Mouse (Mus musculus): Measurements from ENCODE around the gene Tnks2. TPM values are rescaled to one million over a fixed set of nuclear protein-coding genes. Genes with fewer than 3 reads are reported as not detected.

Gene Tnks2
- total RNA-seq, 2 experiments from 2014 or later: 60.9 to 88.0 TPM

GRCm38 (mm10) chr19:36887706-36888105, 53.7 kb downstream of the Tnks2 start:
- ATAC-seq (ENCODE audit: poor library complexity, severe bottlenecking): no peak

- ATAC-seq (ENCODE audit: poor library complexity, severe bottlenecking): no peak
These were observed 57.7 kb downstream of the Tnks2 start for GRCm38 (mm10) chr19:36891746-36892145.

- ATAC-seq (ENCODE audit: poor library complexity, severe bottlenecking): no peak
These were observed 62.9 kb downstream of the Tnks2 start for GRCm38 (mm10) chr19:36896791-36897569.

- no peak for ATAC-seq (ENCODE audit: poor library complexity, severe bottlenecking)
These were observed 63.7 kb downstream of the Tnks2 start for GRCm38 (mm10) chr19:36897778-36898177.

GRCm38 (mm10) chr19:36903377-36903776, 69.3 kb downstream of the Tnks2 start:
- no peak for ATAC-seq (ENCODE audit: poor library complexity, severe bottlenecking)

- peak; percentile 51 for ATAC-seq (ENCODE audit: poor library complexity, severe bottlenecking)
These were observed 70.4 kb downstream of the Tnks2 start for GRCm38 (mm10) chr19:36904211-36905007.

GRCm38 (mm10) chr19:36909150-36909549, 75.1 kb downstream of the Tnks2 start:
- ATAC-seq (ENCODE audit: poor library complexity, severe bottlenecking): no peak

GRCm38 (mm10) chr19:36909676-36910292, 75.8 kb downstream of the Tnks2 start:
- ATAC-seq (ENCODE audit: poor library complexity, severe bottlenecking): peak; percentile 77

- ATAC-seq (ENCODE audit: poor library complexity, severe bottlenecking): no peak
These were observed 76.5 kb downstream of the Tnks2 start for GRCm38 (mm10) chr19:36910424-36911045.

- no peak for ATAC-seq (ENCODE audit: poor library complexity, severe bottlenecking)
These were observed 79.0 kb downstream of the Tnks2 start for GRCm38 (mm10) chr19:36913064-36913463.

GRCm38 (mm10) chr19:36916206-36916605, 82.2 kb downstream of the Tnks2 start:
- ATAC-seq (ENCODE audit: poor library complexity, severe bottlenecking): no peak

GRCm38 (mm10) chr19:36916876-36917389, 82.9 kb downstream of the Tnks2 start:
- ATAC-seq (ENCODE audit: poor library complexity, severe bottlenecking): no peak

- ATAC-seq (ENCODE audit: poor library complexity, severe bottlenecking): peak; percentile 81
These were observed 84.6 kb downstream of the Tnks2 start for GRCm38 (mm10) chr19:36918441-36919301.

GRCm38 (mm10) chr19:36919466-36919865, 85.4 kb downstream of the Tnks2 start, which contains the start of gene Fgfbp3:
Gene Fgfbp3 (minus strand): TSS chr19:36919615.
- ATAC-seq (ENCODE audit: poor library complexity, severe bottlenecking): 0 out of 2 replicates have a peak, but pooled peaks have one; percentile 19

- no peak for ATAC-seq (ENCODE audit: poor library complexity, severe bottlenecking)
These were observed 88.0 kb downstream of the Tnks2 start for GRCm38 (mm10) chr19:36922015-36922414.

GRCm38 (mm10) chr19:36922936-36923335, 88.9 kb downstream of the Tnks2 start:
- no peak for ATAC-seq (ENCODE audit: poor library complexity, severe bottlenecking)

GRCm38 (mm10) chr19:36925671-36926552, 91.9 kb downstream of the Tnks2 start, which contains the start of gene Btaf1:
Gene Btaf1 (plus strand): TSS chr19:36926079.
- ATAC-seq (ENCODE audit: poor library complexity, severe bottlenecking): peak; percentile 83

- no peak for ATAC-seq (ENCODE audit: poor library complexity, severe bottlenecking)
These were observed 92.7 kb downstream of the Tnks2 start for GRCm38 (mm10) chr19:36926553-36927236.

Measured in megakaryocyte, adult 5-6 weeks (primary cell).